Mouse (Mus musculus) cerebellum, postnatal 10 days (tissue): Measurements from ENCODE around the gene Olfr68.
"Not testable (repeated sequence)": the region's sequence is repeated elsewhere in the genome, so short reads cannot be mapped to it uniquely, and the experiment has no call there.

Experiments
- DNase-seq, 2 experiments: peaks; one replicate each; pipeline ENCODE4 v3.0.0; 2021; ENCODE audit warnings: mixed read lengths in 2 of 2

The Olfr68 gene

GRCm38 (mm10) chr7:103779598-103779997 is at the start of gene Olfr68:
Gene Olfr68 (minus strand): TSS chr7:103779698.
- no peak for DNase-seq

GRCm38 (mm10) chr7:103827808-103828207 is 48.3 kb upstream of the Olfr68 start, which contains the start of gene Hbb-bs:
Gene Hbb-bs (minus strand): TSS chr7:103828096.
- no peak for DNase-seq

GRCm38 (mm10) chr7:103827139-103827538 is 47.6 kb upstream of the Olfr68 start:
- DNase-seq, result not testable (repeated sequence)

- DNase-seq, result no peak
Observed at GRCm38 (mm10) chr7:103826255-103826887, 46.9 kb upstream of the Olfr68 start.

GRCm38 (mm10) chr7:103825536-103826254 is 46.2 kb upstream of the Olfr68 start:
- no peak for DNase-seq

GRCm38 (mm10) chr7:103824597-103824996 is 45.1 kb upstream of the Olfr68 start:
- no peak for DNase-seq

- not testable (repeated sequence) for DNase-seq
Observed at GRCm38 (mm10) chr7:103815085-103815484, 35.6 kb upstream of the Olfr68 start.

GRCm38 (mm10) chr7:103813766-103814165 is 34.3 kb upstream of the Olfr68 start, which contains the start of gene Hbb-bt:
Gene Hbb-bt (minus strand): TSS chr7:103813996.
- no peak for DNase-seq

GRCm38 (mm10) chr7:103813152-103813551 is 33.7 kb upstream of the Olfr68 start:
- not testable (repeated sequence) for DNase-seq

GRCm38 (mm10) chr7:103812174-103812573 is 32.7 kb upstream of the Olfr68 start:
- no peak for DNase-seq

- no peak for DNase-seq
Observed at GRCm38 (mm10) chr7:103811223-103811845, 31.8 kb upstream of the Olfr68 start.

- no peak for DNase-seq
Observed at GRCm38 (mm10) chr7:103810746-103811145, 31.2 kb upstream of the Olfr68 start.

- no peak for DNase-seq
Observed at GRCm38 (mm10) chr7:103810296-103810695, 30.8 kb upstream of the Olfr68 start.

GRCm38 (mm10) chr7:103809801-103810155 is 30.3 kb upstream of the Olfr68 start:
- no peak for DNase-seq

GRCm38 (mm10) chr7:103808971-103809800 is 29.7 kb upstream of the Olfr68 start:
- no peak for DNase-seq

- not testable (repeated sequence) for DNase-seq
Observed at GRCm38 (mm10) chr7:103808120-103808519, 28.6 kb upstream of the Olfr68 start.

- peak; percentile 11 to 27 for DNase-seq
Observed at GRCm38 (mm10) chr7:103806856-103807255, 27.4 kb upstream of the Olfr68 start.

GRCm38 (mm10) chr7:103792669-103793388 is 13.3 kb upstream of the Olfr68 start:
- no peak for DNase-seq

GRCm38 (mm10) chr7:103791721-103792120 is 12.2 kb upstream of the Olfr68 start, which contains the start of gene Olfr67:
Gene Olfr67 (minus strand): TSS chr7:103791821.
- DNase-seq, result no peak

GRCm38 (mm10) chr7:103777652-103778051 is 1.8 kb downstream of the Olfr68 start:
- not testable (repeated sequence) for DNase-seq

GRCm38 (mm10) chr7:103771494-103771893 is 8.0 kb downstream of the Olfr68 start, which contains the start of gene Olfr69:
Gene Olfr69 (minus strand): TSS chr7:103771594.
- no peak for DNase-seq

- not testable (repeated sequence) for DNase-seq
Observed at GRCm38 (mm10) chr7:103767687-103768086, 11.8 kb downstream of the Olfr68 start.
